Mouse (Mus musculus) stomach, postnatal 0 days (tissue): ENCODE results near the gene Bmp2k.

ENCODE experiments used
- CTCF ChIP-seq: IDR thresholded peaks from 2 replicates; pipeline ENCODE4 v1.5.1; 2016; ENCODE audit warnings: antibody characterized with exemption, low read depth, mild to moderate bottlenecking, moderate library complexity
- EP300 ChIP-seq: optimal IDR thresholded peaks from 2 replicates; pipeline ENCODE3; 2016; ENCODE audit warnings: antibody characterized with exemption

DNA sequence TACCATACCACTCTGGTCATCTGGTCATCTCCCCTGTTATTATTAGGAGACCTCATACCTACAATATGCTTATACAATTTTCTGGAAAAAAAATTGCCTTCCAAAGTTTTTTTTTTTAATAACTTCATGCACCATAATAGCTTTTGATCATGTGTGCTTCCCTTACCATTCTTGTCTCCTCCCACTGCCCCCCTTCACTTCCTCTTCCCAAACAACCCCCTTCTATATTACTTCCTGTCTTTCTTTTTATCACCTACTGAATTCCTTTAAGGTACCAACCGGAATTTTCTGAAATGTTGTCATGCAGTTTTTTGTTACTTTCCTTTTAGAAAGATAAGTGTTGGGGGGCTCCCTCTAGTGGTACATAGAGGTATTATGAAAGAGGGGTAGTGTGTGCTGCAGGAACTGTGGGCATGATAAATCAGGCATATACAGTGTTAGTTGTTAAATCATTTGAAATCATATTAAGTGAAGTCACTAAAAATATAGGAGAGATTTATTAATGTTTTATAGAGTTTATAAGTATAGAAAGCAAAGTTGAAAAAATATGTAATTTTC is 58.1 kb downstream of the Bmp2k start:
- TF ChIP-seq CTCF, result peak; percentile 89
- TF ChIP-seq EP300, result no peak
